Mouse (Mus musculus): ENCODE measurements around the gene Apob. TPM values are rescaled to one million over a fixed set of nuclear protein-coding genes. Genes with fewer than 3 reads are reported as not detected.

The Apob gene
- total and polyA plus RNA-seq, 2 experiments: 469 to 3,713 TPM

- no peaks in the 10 kb centered on the region for H3K79me2 ChIP-seq (ENCODE audit: control insufficient read depth, insufficient read depth, low read length)
- no peak overlapping the region for H3K9ac ChIP-seq (ENCODE audit: low read depth, low read length)
- no peak for TF ChIP-seq POLR2A (IDR thresholded peaks at IDR 0.05; ENCODE audit: extremely low read depth, insufficient read depth, low read length)
- TF ChIP-seq CTCF (IDR thresholded peaks at IDR 0.05; ENCODE audit: low read depth, low read length): no peak
- H3K4me1 ChIP-seq (ENCODE audit: control insufficient read depth, insufficient read depth, low read length): peaks cover 2% of the 10 kb centered on the region; the same call in 1 of the 2 replicates
- 68% methylated on average over 5 of the region's 5 CpGs for whole genome bisulfite sequencing
- H3K27ac ChIP-seq (replicated peaks; ENCODE audit: insufficient read depth, low read depth, low read length): no peak overlapping the region
- H3K27me3 ChIP-seq (ENCODE audit: control insufficient read depth, insufficient read depth, low read length): no peaks in the 10 kb centered on the region
- no peak for DNase-seq (ENCODE audit: extremely low read depth, low read depth, low spot score)
- H3K4me3 ChIP-seq (ENCODE audit: insufficient read depth, low read depth, low read length): no peak overlapping the region
- H3K36me3 ChIP-seq (ENCODE audit: control insufficient read depth, insufficient read depth, low read length): no peaks in the 10 kb centered on the region
Measured at GRCm38 (mm10) chr12:7962314-7962927, 15.0 kb upstream of the Apob start.

- WGBS: 84% methylated on average over 2 of the region's 2 CpGs
- Histone ChIP-seq H3K4me1 (ENCODE audit: control insufficient read depth, insufficient read depth, low read length) (no peaks in the 10 kb centered on the region), H3K79me2 (ENCODE audit: control insufficient read depth, insufficient read depth, low read length) (no peaks in the 10 kb centered on the region), H3K36me3 (ENCODE audit: control insufficient read depth, insufficient read depth, low read length) (no peaks in the 10 kb centered on the region), H3K9ac (ENCODE audit: low read depth, low read length) (no peak overlapping the region), H3K4me3 (ENCODE audit: insufficient read depth, low read depth, low read length) (no peak overlapping the region), H3K27me3 (ENCODE audit: control insufficient read depth, insufficient read depth, low read length) (no peaks in the 10 kb centered on the region), H3K27ac (replicated peaks; ENCODE audit: insufficient read depth, low read depth, low read length) (no peak overlapping the region)
- no peak for TF ChIP-seq POLR2A (IDR thresholded peaks at IDR 0.05; ENCODE audit: extremely low read depth, insufficient read depth, low read length)
- no peak for TF ChIP-seq CTCF (IDR thresholded peaks at IDR 0.05; ENCODE audit: low read depth, low read length)
- no peak for DNase-seq (ENCODE audit: extremely low read depth, low read depth, low spot score)
Measured at GRCm38 (mm10) chr12:7967221-7967620, 10.2 kb upstream of the Apob start.

- Histone ChIP-seq H3K27ac (replicated peaks; ENCODE audit: insufficient read depth, low read depth, low read length) (no peak overlapping the region), H3K4me3 (ENCODE audit: insufficient read depth, low read depth, low read length) (no peak overlapping the region), H3K4me1 (ENCODE audit: control insufficient read depth, insufficient read depth, low read length) (no peaks in the 10 kb centered on the region), H3K36me3 (ENCODE audit: control insufficient read depth, insufficient read depth, low read length) (no peaks in the 10 kb centered on the region), H3K27me3 (ENCODE audit: control insufficient read depth, insufficient read depth, low read length) (no peaks in the 10 kb centered on the region), H3K9ac (ENCODE audit: low read depth, low read length) (no peak overlapping the region), H3K79me2 (ENCODE audit: control insufficient read depth, insufficient read depth, low read length) (no peaks in the 10 kb centered on the region)
- 91% methylated on average over 2 of the region's 2 CpGs for WGBS
- TF ChIP-seq CTCF (IDR thresholded peaks at IDR 0.05; ENCODE audit: low read depth, low read length): no peak
- no peak for TF ChIP-seq POLR2A (IDR thresholded peaks at IDR 0.05; ENCODE audit: extremely low read depth, insufficient read depth, low read length)
- no peak for DNase-seq (ENCODE audit: extremely low read depth, low read depth, low spot score)
Measured at GRCm38 (mm10) chr12:7970301-7970700, 7.1 kb upstream of the Apob start.

GRCm38 (mm10) chr12:7970817-7971216 lies 6.6 kb upstream of the Apob start:
- no peaks in the 10 kb centered on the region for H3K36me3 ChIP-seq (ENCODE audit: control insufficient read depth, insufficient read depth, low read length)
- H3K27me3 ChIP-seq (ENCODE audit: control insufficient read depth, insufficient read depth, low read length): no peaks in the 10 kb centered on the region
- DNase-seq (ENCODE audit: extremely low read depth, low read depth, low spot score): no peak
- no peak overlapping the region for H3K27ac ChIP-seq (replicated peaks; ENCODE audit: insufficient read depth, low read depth, low read length)
- H3K4me1 ChIP-seq (ENCODE audit: control insufficient read depth, insufficient read depth, low read length): 0 out of 2 replicates have a peak, but pooled peaks cover under 1% of the 10 kb centered on the region
- TF ChIP-seq CTCF (IDR thresholded peaks at IDR 0.05; ENCODE audit: low read depth, low read length): no peak
- no peak for TF ChIP-seq POLR2A (IDR thresholded peaks at IDR 0.05; ENCODE audit: extremely low read depth, insufficient read depth, low read length)
- WGBS: 80% methylated on average over 3 of the region's 3 CpGs
- H3K79me2 ChIP-seq (ENCODE audit: control insufficient read depth, insufficient read depth, low read length): no peaks in the 10 kb centered on the region
- H3K9ac ChIP-seq (ENCODE audit: low read depth, low read length): no peak overlapping the region
- no peak overlapping the region for H3K4me3 ChIP-seq (ENCODE audit: insufficient read depth, low read depth, low read length)

GRCm38 (mm10) chr12:7971736-7972135 lies 5.7 kb upstream of the Apob start:
- Histone ChIP-seq H3K9ac (ENCODE audit: low read depth, low read length) (no peak overlapping the region), H3K27ac (replicated peaks; ENCODE audit: insufficient read depth, low read depth, low read length) (no peak overlapping the region), H3K4me3 (ENCODE audit: insufficient read depth, low read depth, low read length) (no peak overlapping the region), H3K36me3 (ENCODE audit: control insufficient read depth, insufficient read depth, low read length) (no peaks in the 10 kb centered on the region), H3K27me3 (ENCODE audit: control insufficient read depth, insufficient read depth, low read length) (no peaks in the 10 kb centered on the region), H3K79me2 (ENCODE audit: control insufficient read depth, insufficient read depth, low read length) (no peaks in the 10 kb centered on the region), H3K4me1 (ENCODE audit: control insufficient read depth, insufficient read depth, low read length) (peaks cover 7% of the 10 kb centered on the region)
- TF ChIP-seq POLR2A (IDR thresholded peaks at IDR 0.05; ENCODE audit: extremely low read depth, insufficient read depth, low read length): no peak
- TF ChIP-seq CTCF (IDR thresholded peaks at IDR 0.05; ENCODE audit: low read depth, low read length): no peak
- DNase-seq (ENCODE audit: extremely low read depth, low read depth, low spot score): no peak
- 98% methylated on average over 2 of the region's 2 CpGs for WGBS

GRCm38 (mm10) chr12:7973773-7974322 lies 3.6 kb upstream of the Apob start:
- Histone ChIP-seq H3K4me1 (ENCODE audit: control insufficient read depth, insufficient read depth, low read length) (peaks cover 10% of the 10 kb centered on the region), H3K27ac (replicated peaks; ENCODE audit: insufficient read depth, low read depth, low read length) (no peak overlapping the region), H3K36me3 (ENCODE audit: control insufficient read depth, insufficient read depth, low read length) (peaks cover 3% of the 10 kb centered on the region), H3K9ac (ENCODE audit: low read depth, low read length) (no peak overlapping the region), H3K4me3 (ENCODE audit: insufficient read depth, low read depth, low read length) (no peak overlapping the region), H3K27me3 (ENCODE audit: control insufficient read depth, insufficient read depth, low read length) (no peaks in the 10 kb centered on the region), H3K79me2 (ENCODE audit: control insufficient read depth, insufficient read depth, low read length) (peaks cover 8% of the 10 kb centered on the region; the same call in 1 of the 2 replicates)
- DNase-seq (ENCODE audit: extremely low read depth, low read depth, low spot score): no peak
- TF ChIP-seq CTCF (IDR thresholded peaks at IDR 0.05; ENCODE audit: low read depth, low read length) (no peak), POLR2A (IDR thresholded peaks at IDR 0.05; ENCODE audit: extremely low read depth, insufficient read depth, low read length) (no peak)
- 57% methylated on average over 5 of the region's 5 CpGs for WGBS
